Mouse (Mus musculus): Measurements from ENCODE around the gene Haus2. TPM values are rescaled to one million over a fixed set of nuclear protein-coding genes. Genes with fewer than 3 reads are reported as not detected.
A peak's percentile ranks its signal among the peaks of the same experiment; 100 is the strongest.
"Not testable (repeated sequence)": the region's sequence is repeated elsewhere in the genome, so short reads cannot be mapped to it uniquely, and the experiment has no call there.

Gene Haus2
- 17.4 and 19.0 TPM in 2 replicates for polyA plus RNA-seq (2015; fragmentation: Nextera tagmentation; extraction: Ambion mirVana)

DNA sequence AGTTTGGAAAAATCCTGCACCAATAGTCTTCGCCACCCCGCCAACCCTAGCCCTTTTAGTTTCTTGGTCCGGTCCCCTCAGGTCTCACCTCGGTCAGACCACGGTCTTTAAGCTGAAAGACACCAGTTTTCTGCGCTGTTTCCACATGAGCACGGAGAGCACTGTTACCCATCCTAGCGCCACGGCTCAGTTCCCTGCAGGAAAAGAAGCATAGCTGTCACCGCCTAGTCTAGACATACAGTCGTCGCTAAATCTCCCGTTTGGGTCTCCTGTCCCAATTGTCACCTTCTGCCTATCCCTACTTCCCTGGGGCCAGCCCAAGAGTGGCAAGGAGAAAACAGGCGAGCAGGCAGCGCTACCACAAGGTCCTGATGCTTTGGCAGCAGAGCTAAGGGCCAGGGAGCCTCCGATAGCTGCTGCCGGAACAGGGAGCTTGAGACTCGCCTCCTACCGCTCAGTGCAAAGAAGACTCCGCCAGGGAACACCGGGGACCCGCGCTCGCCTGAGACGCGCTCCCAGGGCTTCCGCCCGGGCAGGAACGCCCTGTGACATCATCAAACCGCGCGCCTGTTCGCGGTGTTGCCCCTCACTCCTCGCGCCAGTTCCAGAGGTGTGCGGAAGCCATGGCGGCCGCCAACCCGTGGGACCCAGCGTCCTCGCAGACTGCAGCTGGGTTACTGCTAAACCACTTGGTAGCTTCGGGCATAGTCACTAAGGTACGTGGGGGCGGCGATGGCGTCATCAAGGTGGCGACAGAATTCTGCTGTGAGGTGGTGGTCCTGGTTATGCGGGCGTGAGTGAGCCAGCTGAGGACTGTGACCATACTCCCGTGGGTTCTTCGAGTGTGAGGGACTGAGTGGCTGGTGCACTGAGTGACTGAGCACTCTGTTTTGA, at the start of gene Haus2, which contains the start of gene Lrrc57:
Gene Haus2, plus strand, starts transcription at position 554 of the 894 bp plus-strand sequence.
Gene Lrrc57, minus strand, starts transcription at position 691 of the 894 bp plus-strand sequence.
- H3K27me3 ChIP-seq = no peaks in the 10 kb centered on the region
- H3K27ac ChIP-seq = peak within 1 kb of the TSS; percentile 90
- peaks cover 18% of the 10 kb centered on the region; the same call in 1 of the 2 replicates for H3K36me3 ChIP-seq
- peaks cover 23% of the 10 kb centered on the region for H3K4me1 ChIP-seq (replicated peaks)
- peak within 1 kb of the TSS; percentile 80 for H3K9ac ChIP-seq
- H3K9me3 ChIP-seq (replicated peaks) = no peaks in the 10 kb centered on the region
- peak within 1 kb of the TSS; percentile 87 for H3K4me3 ChIP-seq
- peak; percentile 93 for ATAC-seq (replicated peaks; ENCODE audit: insufficient number of reproducible peaks, insufficient read depth, low FRiP score, low read depth)
- WGBS = under 1% methylated on average over 52 of the region's 52 CpGs
- H3K4me2 ChIP-seq = peak within 1 kb of the TSS; percentile 86

DNA sequence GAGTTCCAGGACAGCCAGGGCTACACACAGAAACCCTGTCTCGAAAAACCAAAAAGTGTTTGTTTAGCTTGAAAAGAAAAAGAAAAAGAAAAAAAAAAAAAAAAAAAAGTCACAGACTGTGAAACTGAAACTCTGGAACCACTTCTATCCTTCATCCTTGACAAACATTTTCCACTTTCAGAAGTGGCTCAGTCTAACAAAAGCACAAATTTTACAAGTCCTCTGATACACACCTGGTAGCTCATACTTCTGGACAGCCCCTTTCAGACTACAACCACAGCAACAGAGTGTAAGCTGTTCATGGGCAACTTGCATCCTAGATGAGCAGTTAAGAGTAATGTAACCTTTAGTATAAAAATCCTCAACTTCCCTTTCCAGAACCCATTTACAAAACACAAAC, 47.7 kb upstream of the Haus2 start:
- Histone ChIP-seq H3K4me2 (no peak overlapping the region), H3K36me3 (no peaks in the 10 kb centered on the region), H3K9ac (no peak overlapping the region), H3K4me1 (replicated peaks) (peaks cover 24% of the 10 kb centered on the region), H3K4me3 (no peak overlapping the region), H3K27ac (no peak overlapping the region), H3K9me3 (replicated peaks) (no peaks in the 10 kb centered on the region), H3K27me3 (no peaks in the 10 kb centered on the region)
- WGBS = 100% methylated on average over 1 of the region's 1 CpGs
- ATAC-seq (replicated peaks; ENCODE audit: insufficient number of reproducible peaks, insufficient read depth, low FRiP score, low read depth) = no peak

DNA sequence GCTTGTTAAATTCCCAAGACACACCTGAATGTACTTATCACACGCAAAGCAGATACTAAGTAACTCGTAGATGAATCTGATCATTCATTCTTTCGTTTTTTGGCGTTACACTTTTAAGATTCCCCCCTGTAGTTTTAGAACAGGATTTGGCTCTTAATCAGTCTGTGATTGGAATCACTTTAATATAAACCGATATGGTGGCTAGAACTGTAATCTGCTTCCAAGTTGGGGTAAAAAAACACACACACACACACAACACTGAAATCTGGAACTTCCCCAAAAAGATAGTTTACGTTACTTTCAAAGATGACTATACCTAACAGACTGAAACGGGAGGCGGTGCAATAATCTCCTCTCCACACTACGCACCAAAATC, 46.3 kb upstream of the Haus2 start:
- no peaks in the 10 kb centered on the region for H3K27me3 ChIP-seq
- peak overlapping the region; percentile 98 for H3K4me3 ChIP-seq
- peak overlapping the region; percentile 62 for H3K4me2 ChIP-seq
- 18% methylated on average over 9 of the region's 9 CpGs for WGBS
- H3K36me3 ChIP-seq = no peaks in the 10 kb centered on the region
- no peaks in the 10 kb centered on the region for H3K9me3 ChIP-seq (replicated peaks)
- ATAC-seq (replicated peaks; ENCODE audit: insufficient number of reproducible peaks, insufficient read depth, low FRiP score, low read depth) = no peak
- peak overlapping the region; percentile 84 for H3K27ac ChIP-seq
- H3K9ac ChIP-seq = peak overlapping the region; percentile 98
- peaks cover 21% of the 10 kb centered on the region for H3K4me1 ChIP-seq (replicated peaks)

DNA sequence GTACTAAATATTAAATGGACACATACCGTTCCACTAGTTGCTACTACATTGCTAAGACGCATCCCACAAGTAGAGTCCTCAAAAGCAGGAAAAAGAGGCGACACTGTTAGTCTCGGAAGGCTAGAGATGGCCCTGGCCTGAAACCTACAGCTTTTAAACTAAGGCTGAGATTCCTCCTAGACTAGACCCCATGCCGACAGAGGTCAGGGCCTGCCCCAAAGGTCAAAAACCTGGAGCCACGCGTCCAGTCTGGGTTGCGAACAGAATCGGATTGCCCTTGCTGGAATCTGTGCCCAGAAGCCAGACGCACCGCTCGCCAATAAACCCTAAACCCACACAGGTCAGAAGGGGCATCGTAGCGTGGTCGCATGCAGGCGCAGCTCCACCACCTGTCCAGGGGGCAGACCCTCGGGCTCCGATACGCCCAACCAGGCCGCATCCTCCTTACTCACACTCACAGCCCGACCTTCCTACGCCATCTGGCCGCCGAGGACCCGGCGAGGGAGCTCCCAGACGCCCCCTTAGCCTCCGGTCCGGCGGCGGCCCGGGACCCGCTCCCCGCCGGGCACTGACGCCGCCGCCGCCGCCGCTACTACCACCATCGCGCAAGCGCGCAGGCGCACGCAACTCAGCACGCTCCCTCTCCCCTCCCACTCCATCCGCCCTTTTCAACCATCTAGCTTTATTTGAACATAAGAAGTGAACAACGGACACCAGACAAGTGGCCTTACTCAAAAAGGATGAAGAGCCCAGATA, 45.8 kb upstream of the Haus2 start, which contains the start of gene Zfp106:
Gene Zfp106, minus strand, starts transcription at position 609 of the 756 bp plus-strand sequence.
- H3K4me2 ChIP-seq = peak within 1 kb of the TSS; percentile 62
- under 1% methylated on average over 50 of the region's 50 CpGs for WGBS
- peaks cover 21% of the 10 kb centered on the region for H3K4me1 ChIP-seq (replicated peaks)
- H3K4me3 ChIP-seq = peak within 1 kb of the TSS; percentile 98
- H3K36me3 ChIP-seq = no peaks in the 10 kb centered on the region
- no peaks in the 10 kb centered on the region for H3K27me3 ChIP-seq
- H3K9me3 ChIP-seq (replicated peaks) = no peaks in the 10 kb centered on the region
- peak within 1 kb of the TSS; percentile 84 for H3K27ac ChIP-seq
- ATAC-seq (replicated peaks; ENCODE audit: insufficient number of reproducible peaks, insufficient read depth, low FRiP score, low read depth) = peak; percentile 69
- H3K9ac ChIP-seq = peak within 1 kb of the TSS; percentile 98

DNA sequence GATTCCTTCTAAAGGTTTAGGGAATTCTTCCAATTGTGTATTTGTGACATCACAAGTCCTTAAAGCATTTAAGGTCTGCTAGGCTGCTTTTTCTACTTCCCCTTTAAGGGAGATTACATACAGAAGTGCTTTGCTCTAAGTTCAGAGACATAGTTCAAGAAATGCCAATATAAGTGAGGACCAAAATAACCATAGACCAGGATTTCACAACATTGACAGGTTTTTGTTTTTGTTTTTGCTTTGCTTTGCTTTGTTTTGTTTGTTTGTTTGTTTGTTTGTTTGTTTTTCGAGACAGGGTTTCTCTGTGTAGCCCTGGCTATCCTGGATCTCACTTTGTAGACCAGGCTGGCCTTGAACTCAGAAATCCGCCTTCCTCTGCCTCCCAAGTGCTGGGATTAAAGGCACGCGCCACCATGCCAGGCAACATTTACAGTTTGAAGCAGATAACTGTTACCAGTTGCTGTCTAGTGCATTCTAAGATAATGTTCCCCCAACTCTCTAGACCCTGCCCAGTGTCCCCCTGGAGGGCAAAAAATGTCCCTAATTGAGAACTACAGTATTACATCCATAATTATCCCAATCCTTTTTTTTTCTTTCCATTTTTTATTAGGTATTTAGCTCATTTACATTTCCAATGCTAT, 44.5 kb upstream of the Haus2 start:
- not testable (repeated sequence) for ATAC-seq (replicated peaks; ENCODE audit: insufficient number of reproducible peaks, insufficient read depth, low FRiP score, low read depth); H3K9ac ChIP-seq
- WGBS = 86% methylated on average over 4 of the region's 4 CpGs

DNA sequence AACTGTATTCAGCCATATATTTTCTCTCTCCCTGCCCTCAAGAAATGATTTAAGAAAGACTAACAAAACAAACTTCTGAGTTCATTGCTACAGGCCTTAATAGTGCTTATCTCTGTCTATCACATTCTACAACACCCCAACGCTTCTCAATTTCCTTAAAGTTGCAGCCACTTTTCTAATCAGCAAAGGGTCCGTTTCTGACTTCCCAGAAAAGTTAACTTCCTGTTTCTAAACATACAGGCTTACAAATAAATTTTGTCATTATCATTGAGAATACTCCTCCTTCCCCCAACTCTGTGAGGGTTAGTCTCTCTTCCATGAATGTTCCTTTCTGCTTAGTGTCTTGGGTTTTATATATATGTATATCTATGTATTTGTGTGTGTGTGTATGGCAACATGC, 43.8 kb upstream of the Haus2 start:
- Histone ChIP-seq H3K4me3 (no peak overlapping the region), H3K27me3 (no peaks in the 10 kb centered on the region), H3K27ac (no peak overlapping the region), H3K9ac (no peak overlapping the region), H3K4me2 (no peak overlapping the region), H3K4me1 (replicated peaks) (peaks cover 29% of the 10 kb centered on the region), H3K9me3 (replicated peaks) (no peaks in the 10 kb centered on the region), H3K36me3 (no peaks in the 10 kb centered on the region)
- 64% methylated on average over 2 of the region's 2 CpGs for WGBS
- no peak for ATAC-seq (replicated peaks; ENCODE audit: insufficient number of reproducible peaks, insufficient read depth, low FRiP score, low read depth)

More for the DNA sequence above, 44.5 kb upstream of the Haus2 start:
- not testable (repeated sequence) for H3K4me3 ChIP-seq; H3K36me3 ChIP-seq; H3K27me3 ChIP-seq; H3K27ac ChIP-seq; H3K9me3 ChIP-seq (replicated peaks); H3K4me2 ChIP-seq
- H3K4me1 ChIP-seq (replicated peaks) = peaks cover 29% of the 10 kb centered on the region

DNA sequence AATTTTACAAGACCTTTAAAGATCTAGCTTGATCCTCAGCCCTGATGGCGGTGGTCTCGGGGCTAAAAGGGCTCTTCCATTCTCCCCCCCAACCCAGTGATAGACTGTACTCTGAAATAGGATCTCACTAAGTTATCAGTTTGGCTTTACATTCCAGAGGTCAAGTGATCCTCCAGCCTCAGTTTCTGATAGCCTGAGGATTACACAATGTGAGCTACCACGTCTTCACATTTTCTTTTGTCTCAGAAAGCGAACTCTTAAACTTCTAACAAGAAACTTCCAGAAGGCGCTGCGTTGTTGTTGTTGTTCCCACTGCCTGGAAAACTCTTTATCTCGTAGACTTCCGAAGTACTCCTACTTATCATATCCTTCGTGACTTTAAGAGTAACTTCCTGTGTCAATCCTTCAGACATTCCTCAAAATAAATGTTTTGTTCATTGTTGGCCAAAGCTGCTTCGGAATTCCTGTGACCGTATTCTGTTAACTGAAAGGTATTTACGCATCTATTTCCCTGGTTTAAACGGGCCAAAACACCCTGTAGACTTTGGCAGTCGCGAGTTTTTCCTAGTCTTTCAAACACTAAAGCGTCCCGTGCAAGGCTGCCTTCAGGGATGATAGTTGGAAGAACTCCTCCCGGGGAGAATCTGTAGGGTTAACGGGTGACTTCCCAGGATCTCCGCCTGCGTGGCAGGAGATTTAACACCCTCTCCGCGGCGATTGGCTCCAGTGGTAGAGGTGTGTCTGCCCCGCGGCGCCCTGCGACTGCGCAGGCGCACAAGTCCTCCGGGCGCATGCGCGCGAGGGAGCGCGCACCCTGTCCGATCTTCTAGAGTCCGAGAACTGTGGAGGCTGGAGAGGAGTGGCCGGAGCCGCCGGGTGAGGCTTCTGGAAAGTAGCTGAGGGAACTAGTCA, 42.0 kb upstream of the Haus2 start, which contains the start of gene Snap23:
Gene Snap23, plus strand, starts transcription at position 786 of the 912 bp plus-strand sequence.
- H3K4me1 ChIP-seq (replicated peaks) = peaks cover 23% of the 10 kb centered on the region
- peak within 1 kb of the TSS; percentile 91 for H3K27ac ChIP-seq
- H3K9me3 ChIP-seq (replicated peaks) = no peaks in the 10 kb centered on the region
- peak; percentile 96 for ATAC-seq (replicated peaks; ENCODE audit: insufficient number of reproducible peaks, insufficient read depth, low FRiP score, low read depth)
- H3K4me3 ChIP-seq = peak within 1 kb of the TSS; percentile 70
- WGBS = under 1% methylated on average over 42 of the region's 42 CpGs
- peak within 1 kb of the TSS; percentile 66 for H3K4me2 ChIP-seq
- no peaks in the 10 kb centered on the region for H3K36me3 ChIP-seq
- H3K9ac ChIP-seq = peak within 1 kb of the TSS; percentile 71
- no peaks in the 10 kb centered on the region for H3K27me3 ChIP-seq

DNA sequence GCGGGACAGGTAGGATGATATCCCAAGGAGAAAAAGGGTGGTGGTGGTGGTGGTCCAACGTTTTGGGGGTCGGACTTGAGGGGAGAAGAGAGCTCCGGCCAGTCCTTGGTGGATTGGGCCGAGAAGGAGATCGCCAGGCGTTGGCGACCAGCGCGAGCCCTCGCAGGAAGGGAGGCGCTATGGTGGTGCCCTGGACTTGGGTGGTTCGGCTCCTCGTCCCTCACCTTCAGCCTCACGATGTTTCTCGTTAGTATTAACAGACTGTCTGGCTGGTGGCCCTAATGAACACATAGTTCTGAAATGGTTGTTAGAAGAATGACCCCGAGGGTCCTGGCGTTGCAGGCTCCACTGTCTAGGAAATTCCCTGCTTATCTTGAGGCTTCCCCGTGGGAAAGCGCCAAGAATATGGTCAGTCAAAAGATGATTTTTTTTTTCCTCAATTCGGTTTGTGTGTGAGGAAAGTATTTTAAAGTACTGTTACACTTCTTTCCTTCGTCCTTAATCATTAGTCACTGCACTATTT, 41.3 kb upstream of the Haus2 start:
- Histone ChIP-seq H3K4me2 (peak overlapping the region; percentile 66), H3K9me3 (replicated peaks) (no peaks in the 10 kb centered on the region), H3K4me3 (peak overlapping the region; percentile 70), H3K27me3 (no peaks in the 10 kb centered on the region), H3K4me1 (replicated peaks) (peaks cover 16% of the 10 kb centered on the region), H3K9ac (peak overlapping the region; percentile 71), H3K36me3 (no peaks in the 10 kb centered on the region), H3K27ac (peak overlapping the region; percentile 91)
- WGBS = under 1% methylated on average over 22 of the region's 22 CpGs
- ATAC-seq (replicated peaks; ENCODE audit: insufficient number of reproducible peaks, insufficient read depth, low FRiP score, low read depth) = peak; percentile 71

DNA sequence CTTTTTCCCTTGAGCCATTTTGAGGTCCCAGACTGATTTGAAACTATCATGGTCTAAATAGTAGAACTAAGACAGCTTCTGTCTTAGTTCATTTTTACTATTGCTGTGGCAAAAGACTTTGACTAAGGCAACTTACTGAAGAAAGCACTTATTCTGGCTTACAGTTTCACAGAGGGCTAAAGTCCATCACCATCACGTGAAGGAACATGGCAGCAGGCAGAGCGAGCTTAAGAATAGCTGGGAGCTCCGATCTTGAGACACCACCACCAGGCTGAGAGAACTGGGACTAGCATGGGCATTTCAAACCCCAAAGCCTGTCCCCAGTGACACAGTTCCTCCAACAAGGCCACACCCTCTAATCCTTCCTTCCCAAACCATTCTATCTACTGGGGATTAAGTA, 38.1 kb upstream of the Haus2 start:
- no peak overlapping the region for H3K4me2 ChIP-seq
- H3K9me3 ChIP-seq (replicated peaks) = no peaks in the 10 kb centered on the region
- peaks cover 10% of the 10 kb centered on the region for H3K4me1 ChIP-seq (replicated peaks)
- 94% methylated on average over 3 of the region's 3 CpGs for WGBS
- H3K27me3 ChIP-seq = no peaks in the 10 kb centered on the region
- no peak overlapping the region for H3K27ac ChIP-seq
- no peak overlapping the region for H3K9ac ChIP-seq
- no peak overlapping the region for H3K4me3 ChIP-seq
- no peaks in the 10 kb centered on the region for H3K36me3 ChIP-seq
- no peak for ATAC-seq (replicated peaks; ENCODE audit: insufficient number of reproducible peaks, insufficient read depth, low FRiP score, low read depth)

DNA sequence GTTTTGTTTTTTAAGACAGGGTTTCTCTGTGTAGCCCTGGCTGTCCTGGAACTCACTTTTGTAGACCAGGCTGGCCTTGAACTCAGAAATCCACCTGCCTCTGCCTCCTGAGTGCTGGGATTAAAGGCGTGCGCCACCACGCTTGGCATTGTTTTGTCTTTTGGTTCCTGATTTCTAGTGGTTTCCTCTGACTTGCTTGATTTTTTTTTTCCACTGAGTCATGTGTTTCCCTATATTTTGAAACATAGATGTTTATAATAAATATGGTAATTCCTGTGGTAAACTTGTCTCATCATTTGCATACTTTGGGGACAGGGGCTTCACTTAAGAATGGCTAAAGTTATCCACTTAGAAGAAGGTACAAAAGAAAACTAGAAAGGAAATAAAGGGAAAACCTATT, 37.0 kb upstream of the Haus2 start:
- H3K27me3 ChIP-seq; H3K27ac ChIP-seq; H3K9me3 ChIP-seq (replicated peaks); H3K36me3 ChIP-seq; H3K4me1 ChIP-seq (replicated peaks); H3K4me2 ChIP-seq; H3K9ac ChIP-seq; H3K4me3 ChIP-seq; ATAC-seq (replicated peaks; ENCODE audit: insufficient number of reproducible peaks, insufficient read depth, low FRiP score, low read depth): not testable (repeated sequence)
- WGBS = 94% methylated on average over 3 of the region's 3 CpGs
